Mouse (Mus musculus): ENCODE results near the gene Xpo4.
"Not testable (repeated sequence)": the region's sequence is repeated elsewhere in the genome, so short reads cannot be mapped to it uniquely, and the experiment has no call there.

The Xpo4 gene

DNA sequence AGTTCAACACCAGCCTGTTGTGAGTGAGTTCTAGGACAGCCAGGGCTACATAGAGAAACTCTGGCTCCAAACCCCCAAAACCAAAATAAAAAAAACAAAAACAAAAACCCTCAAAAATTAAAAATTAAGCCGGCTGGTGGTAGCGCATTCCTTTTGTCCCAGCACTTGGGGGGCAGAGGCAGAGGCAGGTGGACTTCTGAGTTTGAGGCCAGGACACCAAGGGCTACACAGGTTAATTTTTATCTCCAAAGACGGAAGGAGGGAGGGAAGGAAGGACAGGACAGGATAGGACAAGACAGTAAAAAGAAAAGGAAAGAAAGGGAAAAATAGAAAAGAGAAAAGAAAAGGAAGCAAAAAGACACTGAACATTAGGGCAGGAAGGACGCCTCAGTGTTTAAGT, 17.5 kb upstream of the Xpo4 start:
- no peak for DNase-seq (ENCODE audit: low read depth, low spot score)

DNA sequence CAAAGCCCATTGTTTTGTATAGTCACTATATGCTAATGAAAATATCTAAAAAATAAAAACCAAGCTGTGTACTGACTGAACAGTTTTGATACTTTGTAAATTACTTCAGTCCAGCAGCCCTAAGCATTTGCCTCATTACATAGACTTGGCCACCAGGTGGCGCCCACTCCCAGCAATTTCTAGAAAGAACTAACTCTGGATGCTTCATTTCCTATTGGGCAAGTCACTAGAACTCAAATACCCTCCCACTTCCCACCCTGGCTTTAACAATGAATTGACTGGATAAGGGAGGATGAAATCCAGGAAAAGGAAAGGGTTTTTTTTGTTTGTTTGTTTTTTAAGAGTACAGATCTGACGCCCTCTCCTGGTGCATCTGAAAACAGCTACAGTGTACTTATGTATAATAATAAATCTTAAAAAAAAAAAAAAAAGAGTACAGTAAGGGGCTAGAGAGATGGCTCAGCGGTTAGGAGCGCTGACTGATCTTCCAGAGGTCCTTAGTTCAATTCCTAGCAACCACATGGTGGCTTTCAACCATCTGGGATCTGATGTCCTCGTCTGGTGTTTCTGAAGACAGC, 14.8 kb upstream of the Xpo4 start:
- peak; percentile 69 for DNase-seq (ENCODE audit: low read depth, low spot score)

DNA sequence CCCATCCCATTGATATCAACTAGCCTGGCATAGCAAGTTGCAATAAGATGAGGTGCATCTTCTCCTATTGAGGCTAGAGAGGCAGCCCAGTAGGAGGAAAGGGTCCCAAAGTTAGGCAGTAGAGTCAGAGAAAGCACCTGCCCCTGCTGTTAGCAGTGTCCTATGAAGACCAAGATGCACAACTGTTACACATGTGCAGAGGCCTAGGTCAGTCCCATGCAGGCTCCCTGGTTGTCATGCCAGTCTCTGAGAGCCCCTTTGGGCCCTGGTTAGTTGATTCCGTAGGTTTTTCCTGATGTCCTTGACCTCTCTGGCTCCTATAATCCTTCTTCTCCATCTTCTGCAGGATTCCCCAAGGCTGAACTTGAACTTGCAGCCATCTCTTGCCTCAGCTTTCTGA, 14.3 kb upstream of the Xpo4 start:
- no peak for DNase-seq (ENCODE audit: low read depth, low spot score)

DNA sequence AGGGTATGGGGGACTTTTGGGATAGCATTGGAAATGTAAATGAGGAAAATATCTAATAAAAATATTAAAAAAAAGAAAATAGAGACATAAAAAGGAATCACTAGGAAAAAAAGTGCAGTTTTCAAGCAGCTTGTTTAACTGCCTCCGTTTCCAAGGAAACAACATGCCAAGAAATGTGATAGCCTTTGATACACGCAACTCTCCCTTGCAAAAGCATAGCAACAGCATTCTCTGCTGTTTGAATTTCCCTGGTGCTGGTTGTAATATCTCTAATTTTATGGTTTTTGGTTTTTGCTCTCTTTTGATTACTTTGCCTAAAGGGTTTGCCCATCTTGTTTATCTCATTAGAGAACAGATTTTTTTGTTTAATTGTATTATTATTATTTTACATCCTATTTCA, 10.3 kb upstream of the Xpo4 start:
- no peak for DNase-seq (ENCODE audit: low read depth, low spot score)

DNA sequence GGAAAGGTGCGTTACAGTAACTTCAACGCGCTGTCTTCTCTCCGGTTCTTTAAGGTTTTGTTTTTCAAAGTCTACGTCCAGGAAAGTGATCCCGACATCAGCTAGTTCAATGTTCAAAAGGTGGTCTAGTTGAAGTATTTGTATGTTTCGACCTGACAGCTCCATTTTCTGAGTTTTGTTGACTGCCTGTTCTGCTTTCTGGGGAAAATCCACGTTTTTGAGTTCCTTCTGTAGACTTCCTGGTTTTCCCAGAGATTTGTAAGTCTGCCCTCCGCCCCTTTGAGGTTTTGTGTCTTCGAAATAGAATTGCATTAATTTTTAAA, 359 bp upstream of the Xpo4 start:
- DNase-seq (ENCODE audit: low read depth, low spot score): no peak

DNA sequence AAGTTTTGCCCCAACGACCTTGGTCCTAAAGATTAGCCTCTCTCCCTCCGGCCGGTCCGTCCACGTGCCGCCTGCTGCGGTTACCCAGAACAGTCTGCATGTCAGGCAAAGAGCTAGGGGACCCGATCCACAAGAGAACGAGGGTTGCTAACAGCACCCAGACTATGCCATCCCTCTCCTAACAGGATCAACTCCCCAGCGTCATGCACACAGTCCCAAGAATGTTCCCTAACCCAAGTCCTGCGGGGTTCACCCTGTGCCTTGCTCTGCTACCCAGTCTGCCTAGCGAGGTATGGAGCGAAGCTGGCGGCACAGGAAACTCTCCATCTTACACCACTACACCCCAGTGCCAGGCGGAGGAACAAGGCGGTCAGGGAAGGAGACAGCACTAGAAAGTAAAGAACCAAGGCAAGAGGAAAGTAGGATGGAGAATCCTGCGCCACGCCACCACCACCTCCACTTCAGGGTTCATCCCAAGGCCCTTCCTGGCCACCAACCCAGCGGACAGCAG, 864 bp downstream of the Xpo4 start:
- DNase-seq (ENCODE audit: low read depth, low spot score): no peak

DNA sequence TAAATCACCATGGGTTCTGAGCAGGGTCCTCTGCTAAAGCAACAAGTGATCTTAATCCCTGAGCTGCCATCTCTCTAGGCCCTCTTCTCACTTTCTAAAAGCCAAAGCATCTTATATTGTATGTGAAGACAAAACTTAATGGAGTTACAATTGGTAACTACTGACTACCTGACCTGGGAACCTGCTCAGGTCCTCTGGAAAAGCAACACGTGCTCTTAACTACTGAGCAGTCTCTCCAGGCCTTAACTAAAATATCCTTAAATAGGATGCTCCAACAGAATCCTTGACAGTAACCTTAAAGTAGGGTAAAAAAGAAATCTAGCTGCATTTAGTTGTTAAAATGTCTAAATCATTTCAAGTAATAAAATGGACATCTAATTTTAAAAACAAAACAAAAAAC, 1.6 kb downstream of the Xpo4 start:
- no peak for DNase-seq (ENCODE audit: low read depth, low spot score)

DNA sequence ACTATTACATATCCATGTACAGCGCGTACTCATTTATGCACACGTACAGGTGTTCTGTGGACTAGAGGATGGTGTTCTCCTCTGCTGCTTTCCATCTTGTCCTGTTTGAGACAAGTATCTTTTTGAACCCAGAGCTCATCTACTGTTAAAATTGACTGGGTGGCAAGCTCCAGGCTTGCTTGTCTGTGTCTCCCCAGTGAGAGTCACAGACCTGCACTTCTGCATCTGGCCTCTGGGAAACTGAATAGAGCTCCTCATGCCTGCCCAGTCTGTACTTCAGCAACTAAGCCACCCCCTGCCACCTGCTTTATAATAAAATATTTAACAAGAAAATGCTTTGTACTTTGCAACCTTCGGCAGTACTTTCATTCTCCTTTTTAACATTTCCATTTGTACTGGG, 6.9 kb downstream of the Xpo4 start:
- DNase-seq (ENCODE audit: low read depth, low spot score): no peak

DNA sequence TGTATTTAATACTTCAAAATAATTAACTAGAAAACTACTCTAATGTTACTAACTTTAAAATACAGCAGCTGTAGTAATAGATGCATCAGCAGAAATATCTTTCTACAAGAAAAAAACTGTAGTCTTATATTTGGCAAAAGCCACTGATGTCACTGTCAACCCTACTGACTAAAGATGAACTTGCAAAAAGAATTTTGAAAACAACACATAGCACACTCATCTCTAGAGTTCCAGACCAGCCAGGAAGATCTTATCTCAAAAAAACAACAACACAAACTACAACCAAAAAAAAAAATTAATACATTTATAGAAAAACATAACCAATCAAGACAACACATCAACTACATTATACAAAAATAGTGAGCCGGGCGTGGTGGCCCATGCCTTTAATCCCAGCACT, 7.7 kb downstream of the Xpo4 start:
- no peak for DNase-seq (ENCODE audit: low read depth, low spot score)

DNA sequence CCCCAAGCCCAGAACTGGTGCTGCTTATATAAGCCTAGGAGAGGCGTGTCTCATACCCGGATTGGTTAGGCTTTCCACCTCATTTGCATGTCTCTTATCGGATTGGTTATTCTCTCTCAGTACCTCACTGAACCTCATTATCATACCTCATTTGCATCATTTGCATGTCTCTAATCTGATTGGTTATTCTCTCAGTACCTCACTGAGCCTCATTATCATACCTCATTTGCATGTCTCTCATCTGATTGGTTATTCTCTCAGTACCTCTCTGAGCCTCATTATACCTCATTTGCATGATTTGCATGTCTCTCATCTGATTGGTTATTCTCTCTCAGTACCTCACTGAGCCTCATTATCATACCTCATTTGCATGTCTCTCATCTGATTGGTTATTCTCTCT, 8.7 kb downstream of the Xpo4 start:
- DNase-seq (ENCODE audit: low read depth, low spot score): not testable (repeated sequence)

DNA sequence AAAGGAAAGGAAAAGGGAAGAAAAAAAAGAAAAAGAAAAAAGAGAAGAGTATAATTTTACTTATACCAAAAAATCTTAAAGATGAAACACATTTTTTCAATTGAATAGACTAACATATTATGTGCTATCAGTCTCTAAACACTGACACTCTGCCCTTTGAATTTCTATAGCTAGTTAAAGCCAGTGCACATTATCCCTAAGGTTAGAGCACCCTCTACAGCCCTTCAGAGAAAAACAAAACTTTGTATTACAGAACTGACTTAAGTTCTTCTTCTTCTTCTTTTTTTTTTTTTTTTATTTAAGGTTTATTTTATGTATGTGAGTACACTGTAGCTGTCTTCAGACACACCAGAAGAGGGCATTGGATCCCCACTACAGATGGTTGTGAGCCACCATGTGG, 15.7 kb downstream of the Xpo4 start:
- no peak for DNase-seq (ENCODE audit: low read depth, low spot score)

DNA sequence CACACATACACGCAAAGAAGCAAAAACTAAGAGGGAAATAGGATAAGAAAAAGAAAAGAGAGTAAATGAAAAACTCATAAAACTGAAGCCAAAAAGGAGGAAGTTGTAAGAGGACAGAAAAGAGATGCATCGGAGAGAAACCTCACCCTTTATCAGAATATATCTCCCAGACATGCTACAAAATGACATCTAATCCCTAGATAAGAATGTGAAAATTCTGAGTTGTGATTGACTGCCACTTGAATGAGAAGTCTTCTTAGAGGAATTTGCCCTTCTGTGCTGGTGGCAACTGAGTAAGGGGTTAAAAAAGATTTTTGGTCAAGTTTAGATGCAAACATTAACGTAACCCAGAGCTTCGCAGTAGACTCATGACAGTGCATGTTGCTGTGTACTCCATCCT, 19.1 kb downstream of the Xpo4 start:
- DNase-seq (ENCODE audit: low read depth, low spot score): no peak

DNA sequence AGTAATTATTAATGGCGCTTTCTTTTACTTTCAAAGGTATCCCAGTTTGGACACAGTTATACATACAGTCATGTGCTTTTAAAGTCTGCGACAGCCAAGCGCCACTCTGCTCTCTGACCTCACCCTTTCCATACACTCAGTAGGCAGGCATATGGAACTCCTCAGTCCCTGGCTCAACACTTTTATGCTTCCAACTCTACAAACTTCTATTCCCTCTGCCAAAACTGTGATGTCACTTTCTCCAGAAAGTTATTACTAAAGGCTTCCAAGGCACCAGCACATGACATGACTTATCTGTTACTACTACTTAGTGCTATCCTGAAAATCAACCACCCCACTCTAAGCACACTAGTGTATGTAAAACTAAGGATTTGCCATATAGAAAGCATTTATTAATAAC, 26.1 kb downstream of the Xpo4 start:
- DNase-seq (ENCODE audit: low read depth, low spot score): no peak

DNA sequence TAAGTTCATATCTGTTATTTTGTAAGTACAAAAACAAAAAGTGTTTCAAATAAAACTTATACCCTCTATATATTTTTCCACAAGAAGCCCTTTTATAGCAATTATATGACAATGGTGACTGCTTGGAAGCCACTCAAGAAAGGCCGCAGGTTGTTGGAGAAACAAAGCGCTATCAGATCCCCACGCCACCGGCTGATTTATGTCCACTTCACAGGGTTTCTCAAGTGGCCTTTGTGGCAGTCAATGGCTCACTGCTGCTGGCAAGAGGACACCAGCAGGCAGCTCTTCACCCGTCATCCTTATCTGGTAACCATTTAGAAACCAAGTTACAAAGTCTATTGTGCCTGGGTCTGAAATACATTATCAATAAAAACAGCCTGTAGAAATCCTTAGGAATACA, 31.1 kb downstream of the Xpo4 start:
- DNase-seq (ENCODE audit: low read depth, low spot score): no peak

DNA sequence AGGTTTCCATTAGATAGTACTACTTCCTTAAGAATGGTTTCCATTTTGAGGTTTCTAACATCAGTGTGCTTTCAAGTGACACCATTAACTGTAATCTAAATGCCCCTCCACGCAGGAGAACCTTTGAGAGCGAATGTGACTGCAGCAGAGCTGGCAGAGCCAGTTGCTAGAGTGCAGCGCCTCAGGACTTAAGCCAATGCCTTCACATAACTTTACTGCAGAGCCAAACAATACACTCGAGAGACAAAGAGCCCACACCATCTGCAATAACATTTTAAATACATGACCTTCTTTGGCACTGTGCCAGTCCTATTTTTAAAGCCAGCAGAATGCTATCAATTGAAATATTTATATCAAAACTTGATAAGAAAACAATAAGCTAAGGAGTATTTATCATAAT, 35.6 kb downstream of the Xpo4 start:
- DNase-seq (ENCODE audit: low read depth, low spot score): no peak

DNA sequence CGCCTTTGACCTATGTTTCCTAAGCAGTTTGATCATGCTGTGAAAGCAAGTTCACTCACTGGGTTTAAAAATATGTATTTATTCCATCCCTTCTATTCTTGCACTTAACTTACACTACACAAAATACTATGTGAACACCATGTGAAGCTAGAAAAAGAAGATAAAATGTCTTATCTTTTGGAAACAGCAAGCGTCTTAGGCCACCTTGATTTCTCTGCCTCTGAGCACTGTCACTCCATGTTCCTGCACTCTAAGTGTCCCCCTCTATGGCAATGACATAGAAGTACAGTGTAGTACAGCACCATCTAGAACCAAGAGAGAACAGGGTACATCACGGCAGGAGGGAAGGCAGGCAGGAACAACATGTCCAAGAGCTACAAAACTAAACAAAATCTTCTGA, 42.3 kb downstream of the Xpo4 start:
- no peak for DNase-seq (ENCODE audit: low read depth, low spot score)

DNA sequence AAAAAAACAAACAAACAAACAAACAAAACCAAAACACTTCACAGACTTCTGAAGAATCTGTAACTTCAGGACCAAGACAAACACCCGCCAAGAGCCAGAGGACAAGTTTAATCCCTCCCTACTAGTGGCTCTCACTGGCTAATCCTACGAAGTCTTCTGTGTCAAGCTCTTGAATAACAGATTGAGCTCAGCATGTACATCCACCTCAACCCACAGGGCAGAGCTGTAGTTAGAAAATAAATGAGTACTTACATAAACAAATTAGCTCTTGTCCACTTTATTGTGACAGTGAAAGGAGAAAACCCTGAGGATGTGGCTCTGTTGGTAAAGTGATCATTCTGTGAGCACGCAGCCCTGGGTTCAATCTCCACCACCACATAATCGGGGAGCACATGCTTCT, 43.5 kb downstream of the Xpo4 start:
- no peak for DNase-seq (ENCODE audit: low read depth, low spot score)

DNA sequence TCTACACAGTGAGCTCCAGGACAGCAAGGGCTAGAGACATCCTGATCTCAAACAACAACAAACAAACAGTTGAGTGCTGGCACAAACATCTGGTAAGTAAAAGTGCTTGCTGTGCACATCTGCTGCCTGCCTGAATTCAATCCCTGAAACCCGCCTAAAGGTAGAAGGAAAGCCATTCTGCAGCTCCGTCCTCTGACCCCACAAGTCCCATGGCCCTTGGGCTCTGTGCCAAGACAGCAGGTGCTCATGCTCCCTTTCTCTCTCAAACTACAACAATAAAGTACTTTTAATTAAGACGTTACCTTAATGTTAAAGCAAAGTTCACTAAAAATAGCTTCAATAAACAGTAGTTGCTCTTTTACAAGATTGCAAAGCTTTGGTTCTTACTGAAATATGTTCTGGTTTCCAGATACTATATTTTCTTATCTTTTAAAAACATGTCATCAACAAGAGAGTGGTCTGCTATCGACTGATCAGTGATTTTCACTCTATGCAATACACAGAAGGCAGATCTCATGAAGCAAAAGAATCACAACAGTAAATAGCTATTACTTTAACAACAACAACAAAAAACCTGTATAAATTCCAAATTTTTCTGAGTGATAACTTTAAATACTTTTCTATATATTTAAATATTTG, 44.5 kb downstream of the Xpo4 start:
- DNase-seq (ENCODE audit: low read depth, low spot score): no peak

DNA sequence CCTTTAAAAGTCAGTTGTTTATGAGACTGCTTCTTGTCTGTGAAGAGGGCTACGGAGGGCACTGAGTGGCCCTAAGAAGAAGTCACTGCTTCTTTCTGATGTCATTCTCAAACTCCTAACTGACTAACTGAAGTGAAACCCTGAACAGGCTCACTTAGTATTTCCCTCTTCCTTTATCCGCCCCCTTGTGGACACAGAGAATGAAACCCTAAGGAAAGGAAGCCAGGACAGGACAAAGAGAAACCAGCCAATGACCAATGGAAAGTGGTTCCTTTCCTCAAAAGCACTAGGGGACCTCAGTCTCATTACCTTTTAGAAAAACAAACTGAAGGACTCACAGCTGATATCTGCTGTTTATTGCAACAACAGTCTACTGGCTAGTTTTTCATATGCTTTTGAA, 45.7 kb downstream of the Xpo4 start:
- no peak for DNase-seq (ENCODE audit: low read depth, low spot score)

DNA sequence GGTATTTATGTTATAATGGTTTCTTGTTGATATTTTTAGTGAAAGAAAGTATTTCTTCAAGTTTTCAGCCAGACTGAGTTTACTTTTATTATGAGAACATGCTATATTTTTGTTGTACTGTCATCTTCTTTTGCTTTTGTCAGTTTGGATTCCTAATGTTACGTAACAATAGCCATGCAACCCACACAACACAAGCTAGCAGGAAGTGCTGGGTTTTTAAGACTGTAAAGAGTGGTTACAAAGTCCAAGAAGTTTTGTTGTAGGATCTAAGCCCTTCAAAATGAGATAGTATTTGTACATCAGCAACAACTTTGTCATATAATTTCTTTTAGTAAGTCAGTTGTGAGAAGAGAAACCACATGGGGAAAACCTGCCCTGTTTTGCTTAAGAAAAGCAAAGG, 47.6 kb downstream of the Xpo4 start:
- DNase-seq (ENCODE audit: low read depth, low spot score): no peak

DNA sequence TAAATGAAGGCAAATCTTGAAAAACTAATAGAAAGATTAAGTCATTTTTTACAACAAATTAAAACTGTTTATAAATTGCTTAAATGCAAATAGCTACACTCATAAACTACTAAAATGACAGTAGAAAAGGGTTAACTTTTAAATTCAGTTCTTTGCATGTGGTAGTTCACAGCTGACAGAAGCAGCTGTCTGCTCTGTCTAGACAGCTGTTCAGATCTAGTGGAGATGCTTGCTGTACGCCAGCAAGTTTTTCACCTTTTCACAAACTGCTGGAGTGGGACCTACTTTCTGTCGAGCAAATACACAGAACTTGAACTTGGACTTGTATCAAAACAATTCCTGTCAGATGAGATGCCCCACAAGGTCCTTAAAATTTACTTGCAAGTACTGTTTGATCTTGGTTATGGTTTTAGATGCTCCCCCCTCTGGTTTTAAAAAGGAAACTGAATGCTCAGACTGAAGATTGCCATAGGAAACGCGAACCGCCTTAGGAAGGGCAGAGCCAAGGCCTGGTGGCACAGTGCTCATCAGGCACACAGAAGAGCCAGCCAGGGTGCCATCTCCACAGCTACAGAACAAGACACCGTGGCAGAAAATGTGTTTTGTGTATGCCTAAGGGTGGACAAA, 48.8 kb downstream of the Xpo4 start:
- DNase-seq (ENCODE audit: low read depth, low spot score): no peak

DNA sequence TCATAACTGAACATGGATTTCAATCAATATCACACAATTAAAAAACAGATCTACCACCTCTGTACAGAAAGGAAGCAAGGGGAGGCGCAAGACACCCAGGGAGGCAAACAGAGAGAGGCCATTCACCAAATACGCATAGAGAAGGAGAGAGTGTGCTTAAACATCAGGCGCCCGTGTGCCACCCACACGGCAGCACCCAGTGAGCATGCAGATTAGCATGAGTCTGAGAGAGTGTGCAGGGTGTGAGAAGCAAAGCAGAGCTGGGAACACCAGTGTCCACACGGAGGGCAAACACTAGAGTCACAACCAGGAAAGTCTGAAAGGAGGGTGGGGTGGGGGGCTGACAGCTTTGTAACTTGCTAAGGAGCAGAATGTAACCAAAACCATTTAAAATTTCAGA, 49.4 kb downstream of the Xpo4 start:
- no peak for DNase-seq (ENCODE audit: low read depth, low spot score)

DNA sequence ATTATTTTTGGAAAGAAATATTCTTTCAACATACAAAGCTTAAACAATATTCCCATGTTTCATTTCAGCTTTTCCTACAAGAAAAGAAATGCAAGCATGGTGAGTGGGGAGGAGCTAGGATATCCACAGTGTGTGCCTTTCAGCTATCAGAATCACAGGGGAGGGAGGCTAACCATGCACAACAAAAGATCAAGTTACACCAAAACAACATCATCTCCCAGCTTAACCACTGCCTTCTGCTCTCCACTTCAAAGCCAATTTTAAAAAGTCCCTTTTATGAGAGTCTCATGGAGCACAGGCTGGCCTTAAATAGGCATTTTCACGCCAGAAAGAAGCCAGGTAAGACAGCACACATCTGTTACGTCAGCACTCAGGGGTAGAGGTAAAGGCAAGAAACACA, 54.2 kb downstream of the Xpo4 start:
- DNase-seq (ENCODE audit: low read depth, low spot score): no peak

Data from telencephalon, adult 2 months (tissue).